Mouse (Mus musculus) neural tube, embryonic 14.5 days (tissue): ENCODE measurements around the gene Ppp1r9b. TPM values are rescaled to one million over a fixed set of nuclear protein-coding genes. Genes with fewer than 3 reads are reported as not detected.

Source experiments
- ATAC-seq: fragments of 200-750 bp; cut with Nextera tagmentation; 2 replicates; pipeline ENCODE4 v1.8.0; 2017; ENCODE audit warnings: low read depth, mild to moderate bottlenecking, moderate TSS enrichment, moderate library complexity
- H3K27ac ChIP-seq: fragments of 300-500 bp; sonication (generic); 2 replicates; pipeline ENCODE4 v1.5.1; 2014; ENCODE audit warnings: low read depth, mild to moderate bottlenecking, control low read depth, low read length, moderate library complexity, mixed read lengths
- H3K27me3 ChIP-seq: fragments of 300-500 bp; sonication (generic); 2 replicates; pipeline ENCODE4 v1.6.1; 2014; ENCODE audit warnings: low read length; ENCODE audit not compliant: control insufficient read depth, insufficient read depth
- H3K36me3 ChIP-seq: fragments of 300-500 bp; sonication (generic); 2 replicates; pipeline ENCODE4 v1.6.1; 2014; ENCODE audit warnings: low read length, mixed read lengths; ENCODE audit not compliant: control insufficient read depth, insufficient read depth
- H3K4me1 ChIP-seq: fragments of 300-500 bp; sonication (generic); 2 replicates; pipeline ENCODE4 v1.6.1; 2014; ENCODE audit warnings: low read length; ENCODE audit not compliant: control insufficient read depth, insufficient read depth
- H3K4me2 ChIP-seq: fragments of 300-500 bp; sonication (generic); 2 replicates; pipeline ENCODE4 v1.6.1; 2014; ENCODE audit warnings: mild to moderate bottlenecking, low read depth, low read length, control low read depth
- H3K4me3 ChIP-seq: fragments of 300-500 bp; sonication (generic); 2 replicates; pipeline ENCODE4 v1.5.1; 2014; ENCODE audit warnings: low read depth, low read length, control low read depth, mixed read lengths
- H3K9ac ChIP-seq: fragments of 300-500 bp; sonication (generic); replicated peaks from 2 replicates; pipeline ENCODE4 v1.6.1; 2014; ENCODE audit warnings: low read depth, mild to moderate bottlenecking, control low read depth, low read length, mixed read lengths
- H3K9me3 ChIP-seq: fragments of 300-500 bp; sonication (generic); 2 replicates; pipeline ENCODE4 v1.6.1; 2016; ENCODE audit warnings: low read length; ENCODE audit not compliant: control insufficient read depth
- WGBS: fragments of 180-500 bp; shearing (Covaris S2); extraction: QIAGEN DNeasy Blood & Tissue Kit; methylation state at CpG from one replicate; pipeline ENCODE4 v1.1.7; 2014; 5-methylcytosine and 5-hydroxymethylcytosine counted together
- polyA plus RNA-seq: library from polyadenylated mRNA; unstranded; fragments of >200 nt; fragmentation: Nextera tagmentation; extraction: Ambion mirVana; gene quantifications from 2 replicates; pipeline ENCODE4 v1.2.1, GENCODE M21; 2014

The Ppp1r9b gene
- 27.7 and 29.8 TPM in 2 replicates for polyA plus RNA-seq

DNA sequence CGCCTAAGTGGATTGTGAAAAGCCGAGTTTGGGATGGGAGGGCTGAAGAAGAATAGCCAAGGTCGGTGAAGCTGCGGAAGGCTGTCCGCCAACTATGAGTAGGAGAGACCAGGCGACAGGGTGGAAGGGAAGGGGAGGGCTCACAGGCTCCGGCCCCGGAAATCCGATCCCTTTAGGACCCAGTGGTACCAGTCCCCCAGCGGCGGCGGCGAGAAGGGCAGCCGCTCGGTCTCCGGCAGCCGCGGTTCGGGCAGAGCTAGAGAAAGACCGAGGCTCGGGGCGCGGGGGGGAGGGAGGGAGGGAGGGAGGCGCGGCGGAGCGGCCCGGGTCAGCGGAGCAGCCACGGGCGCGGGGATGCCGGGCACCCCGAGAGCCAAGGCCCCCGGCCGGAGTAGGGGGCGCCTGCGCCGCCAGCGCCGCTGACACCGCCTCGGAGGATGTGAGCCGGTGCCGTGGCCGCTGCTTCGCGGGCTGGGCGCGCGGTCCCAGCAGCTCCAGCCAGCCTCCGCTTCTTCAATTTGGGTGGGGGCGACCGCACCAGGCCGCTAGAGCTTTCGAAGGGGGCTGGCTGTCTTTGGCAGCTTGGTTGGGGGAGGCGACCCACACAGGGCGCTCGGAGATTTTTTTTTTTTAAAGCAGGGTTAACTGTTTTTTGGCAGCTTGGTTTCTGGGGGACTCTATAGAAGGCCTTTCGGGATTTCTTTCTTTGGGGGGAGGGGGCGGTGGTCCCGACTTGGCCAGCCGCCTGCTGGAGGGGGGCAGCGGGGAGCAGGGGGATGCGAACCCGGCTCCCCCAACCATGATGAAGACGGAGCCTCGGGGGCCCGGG is at the start of gene Ppp1r9b:
Gene Ppp1r9b, plus strand, starts transcription at position 287 of the 829 bp plus-strand sequence.
- Histone ChIP-seq H3K4me1 (peaks cover 49% of the 10 kb centered on the region), H3K36me3 (no peaks in the 10 kb centered on the region)
- ATAC-seq: peak; percentile 84

DNA sequence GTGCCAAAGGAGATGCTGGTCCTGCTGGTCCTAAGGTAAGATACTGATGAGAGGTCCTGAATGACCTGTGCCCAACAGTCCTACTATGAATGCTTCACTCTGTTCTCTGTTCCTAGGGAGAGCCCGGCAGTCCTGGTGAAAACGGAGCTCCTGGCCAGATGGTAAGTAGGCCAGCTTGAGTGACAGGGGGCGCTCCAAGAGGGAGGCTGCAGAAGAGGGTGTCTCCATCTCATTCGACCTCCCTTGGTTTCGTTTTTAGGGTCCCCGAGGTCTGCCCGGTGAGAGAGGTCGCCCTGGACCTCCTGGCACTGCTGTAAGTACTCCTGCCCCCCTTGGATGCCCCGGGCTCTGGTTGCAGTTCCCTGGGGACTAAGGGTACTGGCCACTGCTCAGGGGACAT is 49.7 kb upstream of the Ppp1r9b start:
- Histone ChIP-seq H3K27ac (no peak overlapping the region), H3K9ac (no peak overlapping the region), H3K36me3 (no peaks in the 10 kb centered on the region), H3K4me1 (peaks cover 4% of the 10 kb centered on the region; the same call in 1 of the 2 replicates), H3K9me3 (no peaks in the 10 kb centered on the region), H3K27me3 (peaks cover 10% of the 10 kb centered on the region), H3K4me3 (no peak overlapping the region), H3K4me2 (no peak overlapping the region)
- ATAC-seq: no peak
- WGBS: 33% methylated on average over 9 of the region's 9 CpGs

More for the DNA sequence above, at the start of gene Ppp1r9b:
- WGBS: 0% methylated on average over 57 of the region's 69 CpGs
- Histone ChIP-seq H3K9ac (peak within 1 kb of the TSS; percentile 98), H3K27ac (peak within 1 kb of the TSS; percentile 92), H3K27me3 (peaks cover 4% of the 10 kb centered on the region; the same call in 1 of the 2 replicates), H3K4me2 (peak within 1 kb of the TSS; percentile 100), H3K4me3 (peak within 1 kb of the TSS; percentile 97), H3K9me3 (no peaks in the 10 kb centered on the region)

DNA sequence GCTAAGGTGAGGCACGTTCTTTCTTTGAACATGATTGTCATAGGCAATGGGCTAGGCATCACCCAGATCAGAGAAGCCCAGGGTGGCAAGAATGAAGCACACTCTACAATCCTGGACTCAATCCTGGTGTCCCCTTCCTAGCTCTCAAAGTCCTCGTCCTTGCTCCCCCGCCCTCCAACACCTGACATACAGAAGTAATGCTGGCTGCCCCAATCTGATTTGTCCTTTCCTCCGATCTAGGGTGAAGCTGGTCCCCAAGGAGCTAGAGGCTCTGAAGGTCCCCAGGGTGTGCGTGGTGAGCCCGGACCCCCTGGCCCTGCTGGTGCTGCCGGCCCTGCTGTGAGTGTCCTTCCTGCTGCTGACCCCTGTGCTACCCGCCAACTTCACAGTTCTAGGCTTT is 49.1 kb upstream of the Ppp1r9b start:
- no peaks in the 10 kb centered on the region for H3K36me3 ChIP-seq
- no peak overlapping the region for H3K27ac ChIP-seq
- peaks cover 10% of the 10 kb centered on the region for H3K27me3 ChIP-seq
- no peak overlapping the region for H3K9ac ChIP-seq
- no peak for ATAC-seq
- no peaks in the 10 kb centered on the region for H3K9me3 ChIP-seq
- peaks cover 4% of the 10 kb centered on the region; the same call in 1 of the 2 replicates for H3K4me1 ChIP-seq
- 88% methylated on average over 8 of the region's 8 CpGs for WGBS
- no peak overlapping the region for H3K4me3 ChIP-seq
- no peak overlapping the region for H3K4me2 ChIP-seq

DNA sequence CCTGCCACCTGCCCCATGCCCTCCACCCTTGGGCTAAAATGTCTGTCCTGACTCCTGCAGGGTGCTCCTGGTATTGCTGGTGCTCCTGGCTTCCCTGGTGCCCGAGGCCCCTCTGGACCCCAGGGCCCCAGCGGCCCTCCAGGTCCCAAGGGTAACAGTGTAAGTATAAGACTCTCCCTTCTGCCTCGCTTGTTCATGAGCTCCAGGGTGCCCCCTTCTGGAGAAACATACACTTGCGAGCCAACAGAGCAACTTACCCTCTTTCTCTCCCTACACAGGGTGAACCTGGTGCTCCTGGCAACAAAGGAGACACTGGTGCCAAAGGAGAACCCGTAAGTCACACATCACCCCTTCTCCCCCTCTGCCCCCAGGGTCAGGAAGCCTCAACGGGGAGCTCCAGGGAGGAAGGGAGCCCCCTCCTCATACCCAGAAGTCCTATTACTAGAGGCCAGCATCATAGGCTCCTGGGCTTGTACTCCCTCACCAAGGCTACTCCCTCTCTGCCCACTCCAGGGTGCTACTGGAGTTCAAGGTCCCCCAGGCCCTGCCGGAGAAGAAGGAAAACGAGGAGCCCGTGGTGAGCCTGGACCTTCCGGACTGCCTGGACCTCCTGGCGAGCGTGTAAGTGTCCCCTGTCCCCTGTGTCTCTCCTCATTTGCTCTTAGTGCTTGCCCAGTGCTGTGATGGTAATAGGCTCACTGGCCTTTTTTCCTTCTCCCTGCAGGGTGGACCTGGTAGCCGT is 48.4 kb upstream of the Ppp1r9b start:
- Histone ChIP-seq H3K27me3 (peaks cover 7% of the 10 kb centered on the region), H3K36me3 (no peaks in the 10 kb centered on the region), H3K9me3 (no peaks in the 10 kb centered on the region), H3K9ac (no peak overlapping the region), H3K4me3 (no peak overlapping the region), H3K4me2 (no peak overlapping the region), H3K4me1 (peaks cover 4% of the 10 kb centered on the region; the same call in 1 of the 2 replicates), H3K27ac (no peak overlapping the region)
- no peak for ATAC-seq
- WGBS: 48% methylated on average over 13 of the region's 13 CpGs

DNA sequence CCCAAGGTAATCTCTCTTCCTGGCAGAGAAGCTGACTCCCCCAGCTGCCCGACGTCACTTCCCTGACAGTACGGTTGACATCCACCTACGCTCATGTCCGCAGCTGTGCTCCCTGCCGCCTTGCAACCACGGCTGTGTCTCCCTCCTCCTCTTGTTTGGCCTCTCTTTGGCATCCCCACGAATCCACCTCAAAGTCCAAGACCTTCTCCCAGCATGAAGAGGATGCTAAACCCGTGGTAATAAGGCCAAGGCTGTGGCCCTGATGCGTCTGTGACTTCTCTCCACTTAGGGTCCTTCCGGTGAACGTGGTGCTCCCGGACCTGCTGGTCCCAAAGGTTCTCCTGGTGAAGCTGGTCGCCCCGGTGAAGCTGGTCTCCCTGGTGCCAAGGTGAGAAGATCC is 47.8 kb upstream of the Ppp1r9b start:
- no peak for ATAC-seq
- Histone ChIP-seq H3K27me3 (peaks cover 7% of the 10 kb centered on the region), H3K9me3 (no peaks in the 10 kb centered on the region), H3K4me1 (0 out of 2 replicates have a peak, but pooled peaks cover under 1% of the 10 kb centered on the region), H3K4me3 (no peak overlapping the region), H3K4me2 (no peak overlapping the region), H3K27ac (no peak overlapping the region), H3K36me3 (no peaks in the 10 kb centered on the region), H3K9ac (no peak overlapping the region)
- 88% methylated on average over 15 of the region's 15 CpGs for WGBS

DNA sequence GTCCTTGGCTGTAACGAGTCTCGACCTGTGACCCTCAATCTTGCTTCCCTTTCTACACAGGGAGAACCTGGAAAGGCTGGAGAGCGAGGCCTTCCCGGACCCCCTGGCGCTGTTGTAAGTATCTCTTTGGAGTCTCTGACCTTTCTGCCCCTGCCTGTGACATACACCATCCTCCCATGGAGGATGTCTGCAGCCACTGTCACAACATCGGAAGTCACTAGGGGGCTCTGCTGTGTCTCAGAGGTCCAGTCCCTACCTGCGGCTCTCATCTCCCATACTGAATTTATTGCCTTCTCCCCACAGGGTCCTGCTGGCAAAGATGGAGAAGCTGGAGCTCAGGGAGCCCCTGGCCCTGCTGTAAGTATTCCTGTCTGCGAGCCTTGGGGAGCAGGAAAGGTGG is 46.5 kb upstream of the Ppp1r9b start:
- Histone ChIP-seq H3K9me3 (no peaks in the 10 kb centered on the region), H3K27ac (no peak overlapping the region), H3K9ac (no peak overlapping the region), H3K36me3 (no peaks in the 10 kb centered on the region), H3K4me1 (no peaks in the 10 kb centered on the region), H3K4me3 (no peak overlapping the region), H3K27me3 (no peaks in the 10 kb centered on the region), H3K4me2 (no peak overlapping the region)
- 21% methylated on average over 8 of the region's 8 CpGs for WGBS
- no peak for ATAC-seq

DNA sequence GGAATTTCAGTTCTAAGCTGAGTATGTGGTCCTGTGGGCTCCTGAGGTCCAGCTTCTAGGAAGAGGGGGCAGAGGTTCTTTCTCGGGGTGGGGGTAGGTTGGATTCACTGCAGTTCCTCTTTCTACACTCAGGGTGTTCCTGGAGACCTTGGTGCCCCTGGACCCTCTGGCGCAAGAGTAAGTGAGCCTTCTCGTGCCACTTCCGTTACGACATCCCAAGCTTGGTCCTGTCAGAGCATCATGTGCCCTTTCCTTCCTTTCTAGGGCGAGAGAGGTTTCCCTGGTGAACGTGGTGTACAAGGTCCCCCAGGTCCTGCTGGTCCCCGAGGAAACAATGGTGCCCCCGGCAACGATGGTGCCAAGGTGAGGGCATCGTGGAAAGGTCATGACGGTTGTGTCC is 45.6 kb upstream of the Ppp1r9b start:
- WGBS: 92% methylated on average over 12 of the region's 12 CpGs
- Histone ChIP-seq H3K4me2 (no peak overlapping the region), H3K27ac (no peak overlapping the region), H3K9ac (no peak overlapping the region), H3K4me1 (no peaks in the 10 kb centered on the region), H3K27me3 (no peaks in the 10 kb centered on the region), H3K36me3 (no peaks in the 10 kb centered on the region), H3K4me3 (no peak overlapping the region), H3K9me3 (no peaks in the 10 kb centered on the region)
- ATAC-seq: no peak

DNA sequence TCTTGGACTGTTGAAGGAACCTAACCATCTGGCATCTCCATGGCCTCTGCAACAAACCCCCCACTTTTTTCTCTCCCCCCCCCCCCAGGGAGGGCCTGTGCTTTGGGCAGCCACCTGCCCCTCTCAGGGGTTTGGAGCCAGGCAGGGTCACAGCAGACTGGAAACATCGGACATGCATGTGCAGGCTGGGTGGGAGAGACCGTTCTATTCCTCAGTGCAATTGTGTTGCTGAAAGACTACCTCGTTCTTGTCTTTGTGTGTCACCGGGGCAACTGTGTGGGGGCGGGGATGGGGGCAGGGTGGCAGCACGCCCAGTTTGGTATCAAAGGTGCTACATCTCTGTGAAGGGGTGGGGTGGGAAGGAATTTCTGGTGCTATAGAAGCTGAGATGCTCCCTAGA is 38.7 kb upstream of the Ppp1r9b start:
- ATAC-seq: no peak
- Histone ChIP-seq H3K4me3 (no peak overlapping the region), H3K36me3 (no peaks in the 10 kb centered on the region), H3K4me1 (no peaks in the 10 kb centered on the region), H3K9me3 (no peaks in the 10 kb centered on the region), H3K27ac (0 out of 2 replicates have a peak overlapping the region, but pooled peaks have one; percentile 55), H3K27me3 (no peaks in the 10 kb centered on the region), H3K4me2 (no peak overlapping the region), H3K9ac (no peak overlapping the region)
- WGBS: 6% methylated on average over 6 of the region's 6 CpGs

DNA sequence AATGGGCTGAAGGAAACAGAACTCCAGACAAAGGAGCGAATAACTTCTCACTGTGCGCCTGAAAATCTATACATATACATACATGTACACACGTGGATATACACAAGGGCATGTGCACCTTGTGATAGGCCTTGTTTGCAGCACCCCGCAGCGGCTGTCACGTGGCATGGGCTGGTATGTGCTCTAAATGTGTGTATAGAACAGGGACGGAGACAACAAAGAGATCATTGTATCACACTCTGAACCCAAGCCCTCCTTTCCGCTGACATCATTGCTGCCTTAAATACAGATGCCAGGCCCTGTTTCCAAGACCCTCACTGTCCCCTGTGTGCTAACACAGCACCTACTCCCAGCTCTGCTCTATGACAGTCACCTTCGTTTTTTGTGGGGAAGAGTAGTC is 35.7 kb upstream of the Ppp1r9b start:
- ATAC-seq: no peak
- Histone ChIP-seq H3K4me3 (no peak overlapping the region), H3K27me3 (no peaks in the 10 kb centered on the region), H3K4me2 (no peak overlapping the region), H3K27ac (no peak overlapping the region), H3K9me3 (no peaks in the 10 kb centered on the region), H3K36me3 (no peaks in the 10 kb centered on the region), H3K4me1 (no peaks in the 10 kb centered on the region), H3K9ac (no peak overlapping the region)
- WGBS: 61% methylated on average over 9 of the region's 9 CpGs
